Mouse (Mus musculus): ENCODE measurements around the gene Tbc1d7. TPM values are rescaled to one million over a fixed set of nuclear protein-coding genes. Genes with fewer than 3 reads are reported as not detected.

Tbc1d7 gene
- total and polyA plus RNA-seq, 2 experiments from 2014 or later = 39.9 to 86.6 TPM

DNA sequence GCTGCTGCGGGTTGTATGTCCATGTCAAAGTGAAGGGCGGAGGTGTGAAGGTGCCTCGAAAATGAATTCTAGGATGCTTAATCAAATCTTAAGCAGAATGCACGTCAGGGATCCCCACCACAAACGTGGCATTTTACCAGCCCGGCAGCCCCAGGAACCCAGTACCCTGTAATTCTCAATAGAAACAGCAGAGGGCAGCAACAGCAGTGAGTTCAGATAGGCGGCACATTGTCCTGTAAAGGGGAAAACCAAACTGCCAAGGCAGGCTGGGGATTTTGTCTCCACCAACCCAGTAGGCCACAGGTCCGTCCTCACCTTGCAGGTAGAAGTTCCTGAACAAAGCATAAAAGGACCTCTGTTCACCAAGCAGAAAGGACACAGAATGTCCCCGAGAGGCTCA lies 2.0 kb upstream of the Tbc1d7 start:
- Histone ChIP-seq H3K4me3 (ENCODE audit: low read length) (no peak overlapping the region), H3K27me3 (ENCODE audit: insufficient read depth, low read length) (no peaks in the 10 kb centered on the region), H3K9ac (replicated peaks; ENCODE audit: low read length) (no peak overlapping the region), H3K36me3 (ENCODE audit: insufficient read depth, low read length) (0 out of 2 replicates have a peak, but pooled peaks cover 4% of the 10 kb centered on the region), H3K4me1 (ENCODE audit: insufficient read depth, low read length) (0 out of 2 replicates have a peak, but pooled peaks cover 6% of the 10 kb centered on the region), H3K4me2 (ENCODE audit: low read depth, low read length) (no peak overlapping the region), H3K9me3 (ENCODE audit: low read length) (no peaks in the 10 kb centered on the region), H3K27ac (no peak overlapping the region)
- peak; percentile 86 for TF ChIP-seq CTCF (IDR thresholded peaks at IDR 0.05; ENCODE audit: low read depth)
- WGBS = 17% methylated on average over 9 of the region's 9 CpGs
- ATAC-seq (no peak), DNase-seq (ENCODE audit: low spot score) (peak; percentile 78)

- Histone ChIP-seq H3K4me2 (ENCODE audit: low read depth, low read length) (peak overlapping the region; percentile 90), H3K36me3 (ENCODE audit: insufficient read depth, low read length) (0 out of 2 replicates have a peak, but pooled peaks cover 4% of the 10 kb centered on the region), H3K27me3 (ENCODE audit: insufficient read depth, low read length) (no peaks in the 10 kb centered on the region), H3K4me1 (ENCODE audit: insufficient read depth, low read length) (0 out of 2 replicates have a peak, but pooled peaks cover 6% of the 10 kb centered on the region), H3K9ac (replicated peaks; ENCODE audit: low read length) (peak overlapping the region; percentile 63; the same call in 1 of the 2 replicates), H3K27ac (peak overlapping the region; percentile 83), H3K9me3 (ENCODE audit: low read length) (no peaks in the 10 kb centered on the region), H3K4me3 (ENCODE audit: low read length) (peak overlapping the region; percentile 60)
- TF ChIP-seq CTCF (IDR thresholded peaks at IDR 0.05; ENCODE audit: low read depth) = peak; percentile 53
- 40% methylated on average over 14 of the region's 14 CpGs for WGBS
- ATAC-seq = no peak
- peak; percentile 46 for DNase-seq (ENCODE audit: low spot score)
Measured at GRCm38 (mm10) chr13:43172036-43172713, 874 bp upstream of the Tbc1d7 start.

DNA sequence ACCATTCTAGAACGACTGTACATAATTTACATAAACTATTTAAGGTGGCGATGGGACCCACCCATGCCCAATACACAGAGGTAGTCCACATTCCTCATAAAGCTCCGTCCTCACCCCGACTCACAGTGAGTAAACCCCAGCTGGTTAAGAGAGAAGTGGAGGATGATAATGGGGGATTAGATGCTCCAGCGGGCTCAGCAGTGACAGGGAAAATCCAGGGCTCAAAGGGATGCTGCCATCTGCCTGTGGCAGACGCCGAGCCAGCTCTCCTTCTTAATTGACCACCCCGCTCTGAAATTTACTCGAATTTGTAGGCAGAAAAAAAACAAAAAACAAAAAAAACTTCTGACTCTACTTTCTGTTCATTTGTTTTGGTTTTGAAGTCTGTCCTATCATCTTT lies 3.6 kb downstream of the Tbc1d7 start:
- Histone ChIP-seq H3K27me3 (ENCODE audit: insufficient read depth, low read length) (no peaks in the 10 kb centered on the region), H3K36me3 (ENCODE audit: insufficient read depth, low read length) (peaks cover 8% of the 10 kb centered on the region; the same call in 1 of the 2 replicates), H3K4me2 (ENCODE audit: low read depth, low read length) (no peak overlapping the region), H3K27ac (no peak overlapping the region), H3K4me3 (ENCODE audit: low read length) (no peak overlapping the region), H3K9me3 (ENCODE audit: low read length) (no peaks in the 10 kb centered on the region), H3K4me1 (ENCODE audit: insufficient read depth, low read length) (0 out of 2 replicates have a peak, but pooled peaks cover 6% of the 10 kb centered on the region), H3K9ac (replicated peaks; ENCODE audit: low read length) (no peak overlapping the region)
- no peak for ATAC-seq
- DNase-seq (ENCODE audit: low spot score) = peak; percentile 69
- peak; percentile 33 for TF ChIP-seq CTCF (IDR thresholded peaks at IDR 0.05; ENCODE audit: low read depth)
- WGBS = 62% methylated on average over 9 of the region's 9 CpGs

DNA sequence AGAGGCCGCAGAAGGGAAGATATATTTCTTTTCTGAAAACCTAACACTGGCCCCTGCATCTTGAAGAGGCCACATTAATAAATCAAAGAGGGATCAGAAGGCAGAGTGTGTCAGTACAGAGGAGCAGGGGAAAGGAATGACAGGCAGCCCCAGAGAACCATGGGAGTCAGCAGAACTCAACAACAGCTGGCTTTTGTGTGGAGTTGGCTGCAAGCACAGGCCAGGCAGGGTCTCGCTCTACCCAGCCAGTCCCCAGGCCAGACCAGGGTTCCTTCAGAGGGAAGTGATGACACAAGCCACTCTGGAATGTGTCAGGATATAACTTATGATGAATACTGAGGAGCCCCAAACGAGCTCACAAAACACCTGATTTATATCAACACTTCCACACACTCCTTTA lies 11.9 kb downstream of the Tbc1d7 start:
- no peak overlapping the region for H3K9ac ChIP-seq (replicated peaks; ENCODE audit: low read length)
- no peak for TF ChIP-seq CTCF (IDR thresholded peaks at IDR 0.05; ENCODE audit: low read depth)
- H3K9me3 ChIP-seq (ENCODE audit: low read length) = no peaks in the 10 kb centered on the region
- no peak overlapping the region for H3K4me2 ChIP-seq (ENCODE audit: low read depth, low read length)
- no peaks in the 10 kb centered on the region for H3K27me3 ChIP-seq (ENCODE audit: insufficient read depth, low read length)
- H3K4me1 ChIP-seq (ENCODE audit: insufficient read depth, low read length) = no peaks in the 10 kb centered on the region
- no peak overlapping the region for H3K27ac ChIP-seq
- H3K36me3 ChIP-seq (ENCODE audit: insufficient read depth, low read length) = peaks cover 11% of the 10 kb centered on the region
- no peak overlapping the region for H3K4me3 ChIP-seq (ENCODE audit: low read length)
- no peak for DNase-seq (ENCODE audit: low spot score)
- 76% methylated on average over 3 of the region's 3 CpGs for WGBS
- no peak for ATAC-seq

GRCm38 (mm10) chr13:43158281-43158680 lies 13.0 kb downstream of the Tbc1d7 start:
- no peak overlapping the region for H3K27ac ChIP-seq
- H3K9ac ChIP-seq (replicated peaks; ENCODE audit: low read length) = no peak overlapping the region
- no peaks in the 10 kb centered on the region for H3K4me1 ChIP-seq (ENCODE audit: insufficient read depth, low read length)
- WGBS = 62% methylated on average over 5 of the region's 5 CpGs
- H3K9me3 ChIP-seq (ENCODE audit: low read length) = no peaks in the 10 kb centered on the region
- H3K4me2 ChIP-seq (ENCODE audit: low read depth, low read length) = no peak overlapping the region
- peak; percentile 46 for ATAC-seq
- H3K27me3 ChIP-seq (ENCODE audit: insufficient read depth, low read length) = no peaks in the 10 kb centered on the region
- no peak overlapping the region for H3K4me3 ChIP-seq (ENCODE audit: low read length)
- TF ChIP-seq CTCF (IDR thresholded peaks at IDR 0.05; ENCODE audit: low read depth) = no peak
- DNase-seq (ENCODE audit: low spot score) = peak; percentile 40
- H3K36me3 ChIP-seq (ENCODE audit: insufficient read depth, low read length) = peaks cover 10% of the 10 kb centered on the region

DNA sequence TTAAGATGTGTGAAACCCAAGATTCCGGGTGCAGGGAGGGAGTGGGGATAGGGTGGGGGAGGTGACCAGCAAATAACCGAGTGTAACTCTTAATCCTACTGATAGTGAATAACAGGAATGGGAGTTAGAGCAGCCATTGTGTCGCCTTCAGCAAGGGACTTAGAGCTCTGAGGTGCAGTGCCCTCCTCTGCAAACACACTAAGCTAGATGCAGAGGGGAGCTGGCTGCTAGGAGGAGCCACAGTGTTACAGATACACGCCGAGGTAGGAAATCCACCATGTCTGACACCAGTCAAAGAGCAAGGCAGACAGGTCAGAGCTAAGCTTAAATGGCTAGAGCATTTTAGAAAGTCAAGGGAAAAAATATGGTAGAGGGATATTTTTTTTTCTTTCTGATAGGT lies 13.9 kb downstream of the Tbc1d7 start:
- H3K27ac ChIP-seq = no peak overlapping the region
- H3K9me3 ChIP-seq (ENCODE audit: low read length) = no peaks in the 10 kb centered on the region
- H3K4me2 ChIP-seq (ENCODE audit: low read depth, low read length) = no peak overlapping the region
- DNase-seq (ENCODE audit: low spot score) (no peak), ATAC-seq (no peak)
- peaks cover 15% of the 10 kb centered on the region for H3K36me3 ChIP-seq (ENCODE audit: insufficient read depth, low read length)
- H3K9ac ChIP-seq (replicated peaks; ENCODE audit: low read length) = no peak overlapping the region
- H3K27me3 ChIP-seq (ENCODE audit: insufficient read depth, low read length) = no peaks in the 10 kb centered on the region
- H3K4me1 ChIP-seq (ENCODE audit: insufficient read depth, low read length) = no peaks in the 10 kb centered on the region
- H3K4me3 ChIP-seq (ENCODE audit: low read length) = no peak overlapping the region
- TF ChIP-seq CTCF (IDR thresholded peaks at IDR 0.05; ENCODE audit: low read depth) = no peak
- WGBS = 61% methylated on average over 5 of the region's 5 CpGs

- no peak for ATAC-seq
Measured at GRCm38 (mm10) chr13:43152005-43152520, 19.2 kb downstream of the Tbc1d7 start.

More at GRCm38 (mm10) chr13:43152005-43152520, 19.2 kb downstream of the Tbc1d7 start:
- TF ChIP-seq CTCF (IDR thresholded peaks at IDR 0.05; ENCODE audit: low read depth) = no peak
- Histone ChIP-seq H3K27ac (no peak overlapping the region), H3K4me2 (ENCODE audit: low read depth, low read length) (no peak overlapping the region), H3K9me3 (ENCODE audit: low read length) (no peaks in the 10 kb centered on the region), H3K27me3 (ENCODE audit: insufficient read depth, low read length) (no peaks in the 10 kb centered on the region), H3K36me3 (ENCODE audit: insufficient read depth, low read length) (peaks cover 31% of the 10 kb centered on the region), H3K9ac (replicated peaks; ENCODE audit: low read length) (no peak overlapping the region), H3K4me3 (ENCODE audit: low read length) (no peak overlapping the region), H3K4me1 (ENCODE audit: insufficient read depth, low read length) (no peaks in the 10 kb centered on the region)
- WGBS = 83% methylated on average over 14 of the region's 14 CpGs
- DNase-seq (ENCODE audit: low spot score) = no peak
